Mouse (Mus musculus) midbrain, embryonic 14.5 days (tissue): ENCODE results near the gene Mxd3. TPM values are rescaled to one million over a fixed set of nuclear protein-coding genes. Genes with fewer than 3 reads are reported as not detected.
A peak's percentile ranks its signal among the peaks of the same experiment; 100 is the strongest.

Experiments
- ATAC-seq: fragments of 200-750 bp; cut with Nextera tagmentation; 2 replicates; pipeline ENCODE4 v1.8.0; 2017; ENCODE audit warnings: moderate number of reproducible peaks, moderate library complexity; ENCODE audit not compliant: low FRiP score, low TSS enrichment
- DNase-seq: peaks from one replicate; pipeline ENCODE4 v3.0.0-alpha.2; 2015
- H3K27ac ChIP-seq: fragments of 300-500 bp; sonication (generic); replicated peaks from 2 replicates; pipeline ENCODE4 v1.5.1; 2014; ENCODE audit warnings: mild to moderate bottlenecking, low read depth, low read length, moderate library complexity
- H3K27me3 ChIP-seq: fragments of 300-500 bp; sonication (generic); 2 replicates; pipeline ENCODE4 v1.6.1; 2014; ENCODE audit warnings: low read length, control low read depth, mixed read lengths; ENCODE audit not compliant: control insufficient read depth, insufficient read depth
- H3K36me3 ChIP-seq: fragments of 300-500 bp; sonication (generic); 2 replicates; pipeline ENCODE4 v1.6.1; 2014; ENCODE audit warnings: low read length, control low read depth; ENCODE audit not compliant: control insufficient read depth, insufficient read depth
- H3K4me1 ChIP-seq: fragments of 300-500 bp; sonication (generic); 2 replicates; pipeline ENCODE4 v1.6.1; 2014; ENCODE audit warnings: mild to moderate bottlenecking, antibody characterized with exemption, low read length, control low read depth; ENCODE audit not compliant: control insufficient read depth, insufficient read depth
- H3K4me2 ChIP-seq: fragments of 300-500 bp; sonication (generic); 2 replicates; pipeline ENCODE4 v1.6.1; 2014; ENCODE audit warnings: mild to moderate bottlenecking, low read length, moderate library complexity
- H3K4me3 ChIP-seq: fragments of 300-500 bp; sonication (generic); replicated peaks from 2 replicates; pipeline ENCODE4 v1.5.1; 2014; ENCODE audit warnings: low read depth, low read length
- H3K9ac ChIP-seq: fragments of 300-500 bp; sonication (generic); replicated peaks from 2 replicates; pipeline ENCODE4 v1.6.1; 2014; ENCODE audit warnings: mild to moderate bottlenecking, low read length, moderate library complexity
- H3K9me3 ChIP-seq: fragments of 300-500 bp; sonication (generic); 2 replicates; pipeline ENCODE4 v1.6.1; 2016; ENCODE audit warnings: low read length, control low read depth, mixed read lengths; ENCODE audit not compliant: control insufficient read depth
- WGBS: fragments of 180-500 bp; shearing (Covaris S2); extraction: QIAGEN DNeasy Blood & Tissue Kit; methylation state at CpG from one replicate; pipeline ENCODE4 v1.1.7; 2014; 5-methylcytosine and 5-hydroxymethylcytosine counted together
- polyA plus RNA-seq: library from polyadenylated mRNA; unstranded; fragments of >200 nt; fragmentation: Nextera tagmentation; extraction: Ambion mirVana; gene quantifications from 2 replicates; pipeline ENCODE4 v1.2.1, GENCODE M21; 2014

Mxd3 gene
- polyA plus RNA-seq, 1 experiment from 2014 or later: 12.1 TPM

DNA sequence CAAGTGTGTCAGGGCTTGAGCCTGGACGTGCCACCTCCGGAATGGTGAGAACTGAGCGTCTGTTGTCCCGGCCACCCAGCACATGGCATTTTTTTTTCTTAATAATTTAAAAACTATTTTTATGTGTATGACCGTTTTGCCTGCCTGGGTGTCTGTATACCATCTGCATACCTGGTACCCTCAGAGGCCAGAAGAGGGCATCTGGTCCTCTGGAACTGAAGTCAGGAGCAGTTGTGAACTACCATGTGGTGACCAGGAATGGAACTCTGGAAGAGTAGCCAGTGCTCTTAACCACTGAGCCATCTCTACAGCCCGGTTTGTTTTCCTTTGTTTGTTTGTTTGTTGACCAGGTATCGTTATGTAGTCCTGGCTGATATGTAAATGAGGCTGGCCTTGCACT lies 38.8 kb upstream of the Mxd3 start:
- no peak overlapping the region for H3K4me2 ChIP-seq
- no peak overlapping the region for H3K4me3 ChIP-seq
- no peaks in the 10 kb centered on the region for H3K9me3 ChIP-seq
- ATAC-seq (no peak), DNase-seq (no peak)
- H3K9ac ChIP-seq: no peak overlapping the region
- H3K36me3 ChIP-seq: no peaks in the 10 kb centered on the region
- no peaks in the 10 kb centered on the region for H3K4me1 ChIP-seq
- 78% methylated on average over 7 of the region's 7 CpGs for WGBS
- no peak overlapping the region for H3K27ac ChIP-seq
- H3K27me3 ChIP-seq: no peaks in the 10 kb centered on the region; the same call in 1 of the 2 replicates

DNA sequence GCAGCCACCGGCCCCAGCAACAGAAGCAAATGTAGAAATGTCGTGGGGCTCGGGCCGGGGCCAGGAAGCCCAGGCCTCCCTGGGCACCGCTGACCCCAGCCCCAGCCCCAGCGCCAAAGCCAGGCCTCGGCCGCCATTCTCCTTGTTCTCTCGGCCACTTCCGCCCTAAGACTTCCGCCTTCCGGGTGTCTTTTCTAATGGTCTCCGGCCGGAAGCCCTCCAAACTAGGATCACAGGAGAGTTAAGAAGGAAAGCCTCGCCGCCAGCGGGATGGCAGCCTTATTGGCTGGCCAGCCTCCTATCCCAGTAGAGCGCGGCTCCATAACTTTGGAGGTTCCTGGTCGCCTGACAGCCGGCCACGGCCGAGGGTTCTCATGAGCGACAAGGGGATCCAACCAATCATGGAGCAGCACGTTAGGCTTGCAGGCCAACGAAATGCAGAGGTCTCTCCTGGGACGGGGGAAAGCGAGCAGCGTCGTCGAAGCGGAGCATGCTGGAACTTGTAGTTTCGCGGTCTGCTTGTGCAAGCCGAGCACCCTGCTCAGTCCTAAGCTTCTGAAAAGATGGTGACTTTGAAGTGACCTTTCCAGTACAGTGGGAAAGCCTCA lies 32.9 kb upstream of the Mxd3 start, which contains the start of gene Lman2:
TSS of gene Lman2 (minus strand) at position 331 of the 608 bp plus-strand sequence.
- H3K36me3 ChIP-seq: peaks cover 32% of the 10 kb centered on the region
- peak within 1 kb of the TSS; percentile 84 for H3K9ac ChIP-seq
- H3K4me1 ChIP-seq: peaks cover 14% of the 10 kb centered on the region
- ATAC-seq (peak; percentile 98), DNase-seq (peak; percentile 99)
- H3K27me3 ChIP-seq: no peaks in the 10 kb centered on the region; the same call in 1 of the 2 replicates
- under 1% methylated on average over 35 of the region's 35 CpGs for WGBS
- H3K27ac ChIP-seq: peak within 1 kb of the TSS; percentile 89
- no peaks in the 10 kb centered on the region for H3K9me3 ChIP-seq
- peak within 1 kb of the TSS; percentile 93 for H3K4me3 ChIP-seq
- H3K4me2 ChIP-seq: peak within 1 kb of the TSS; percentile 65

DNA sequence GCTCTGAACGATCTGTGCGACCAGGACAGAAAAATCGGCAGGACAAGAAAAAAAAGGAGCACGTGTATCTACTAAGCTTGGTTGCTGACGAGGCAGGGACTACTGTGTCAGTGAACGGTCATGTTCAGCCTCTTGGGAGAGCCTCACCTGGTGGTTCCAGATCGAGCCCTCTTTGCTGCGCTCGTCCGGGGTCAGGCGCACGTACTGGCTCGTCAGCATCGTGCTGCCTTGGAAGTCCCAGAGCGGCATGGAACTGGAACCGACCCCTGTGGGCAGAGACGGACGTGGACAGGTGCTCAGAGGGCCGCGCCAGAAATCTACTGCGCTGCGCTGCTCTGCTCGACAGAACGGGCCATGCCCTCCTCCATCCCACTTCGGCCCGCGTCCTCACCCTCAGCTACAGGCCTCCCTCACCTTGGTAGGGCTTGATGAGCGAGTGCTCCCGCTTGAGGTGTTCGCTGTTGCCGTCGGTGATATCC lies 32.4 kb upstream of the Mxd3 start:
- peak; percentile 47 for ATAC-seq
- Histone ChIP-seq H3K27me3 (no peaks in the 10 kb centered on the region; the same call in 1 of the 2 replicates), H3K27ac (peak overlapping the region; percentile 89), H3K4me2 (peak overlapping the region; percentile 65), H3K4me3 (peak overlapping the region; percentile 93), H3K9ac (peak overlapping the region; percentile 84), H3K9me3 (no peaks in the 10 kb centered on the region), H3K36me3 (peaks cover 34% of the 10 kb centered on the region), H3K4me1 (peaks cover 14% of the 10 kb centered on the region)
- no peak for DNase-seq
- WGBS: 1% methylated on average over 32 of the region's 32 CpGs

DNA sequence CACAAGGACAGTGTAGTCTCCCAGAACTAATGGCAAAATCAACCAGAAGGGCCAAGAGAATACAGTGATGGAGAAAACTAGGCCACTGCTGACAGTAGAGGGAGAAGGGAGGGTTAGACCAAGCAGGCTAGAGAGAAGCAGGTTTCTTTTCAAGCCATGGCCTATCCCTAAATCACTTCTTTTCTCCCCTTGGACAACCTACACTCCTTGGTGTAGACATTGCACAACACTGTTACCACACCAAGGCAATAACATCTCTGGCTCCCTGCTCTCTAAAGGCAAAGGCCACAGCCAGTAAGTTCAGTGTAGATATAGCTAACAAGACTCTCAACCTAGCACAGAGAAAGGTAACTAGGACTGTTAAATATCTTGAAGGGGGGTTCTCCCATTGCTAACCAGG lies 31.5 kb upstream of the Mxd3 start:
- DNase-seq (no peak), ATAC-seq (no peak)
- Histone ChIP-seq H3K9ac (no peak overlapping the region), H3K4me3 (peak overlapping the region; percentile 93), H3K36me3 (peaks cover 39% of the 10 kb centered on the region), H3K27me3 (no peaks in the 10 kb centered on the region; the same call in 1 of the 2 replicates), H3K4me1 (peaks cover 14% of the 10 kb centered on the region), H3K4me2 (peak overlapping the region; percentile 65), H3K27ac (no peak overlapping the region), H3K9me3 (no peaks in the 10 kb centered on the region)

DNA sequence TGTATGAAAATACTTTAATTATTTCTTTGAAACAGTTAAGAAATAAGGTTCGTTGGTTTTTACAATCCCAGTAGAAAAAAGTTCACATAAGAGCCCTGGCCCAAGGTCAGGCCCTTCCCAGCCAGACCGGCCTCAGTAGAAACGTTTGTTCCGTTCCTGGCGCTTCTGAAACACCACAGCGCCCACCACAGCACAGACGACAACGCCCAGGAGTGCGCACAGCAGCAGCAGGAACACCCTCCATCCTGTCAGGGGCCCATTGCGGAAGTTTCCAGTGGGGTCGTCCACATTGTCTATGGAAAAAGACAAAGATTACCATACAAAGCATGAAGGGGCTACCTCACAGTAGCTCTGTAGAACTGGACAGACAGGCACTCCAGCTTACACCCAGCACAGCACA lies 17.1 kb upstream of the Mxd3 start:
- Histone ChIP-seq H3K4me3 (no peak overlapping the region), H3K27ac (no peak overlapping the region), H3K27me3 (no peaks in the 10 kb centered on the region), H3K9ac (no peak overlapping the region), H3K36me3 (peaks cover 81% of the 10 kb centered on the region), H3K4me1 (no peaks in the 10 kb centered on the region), H3K4me2 (no peak overlapping the region), H3K9me3 (no peaks in the 10 kb centered on the region)
- no peak for DNase-seq
- WGBS: 87% methylated on average over 11 of the region's 11 CpGs
- ATAC-seq: no peak

DNA sequence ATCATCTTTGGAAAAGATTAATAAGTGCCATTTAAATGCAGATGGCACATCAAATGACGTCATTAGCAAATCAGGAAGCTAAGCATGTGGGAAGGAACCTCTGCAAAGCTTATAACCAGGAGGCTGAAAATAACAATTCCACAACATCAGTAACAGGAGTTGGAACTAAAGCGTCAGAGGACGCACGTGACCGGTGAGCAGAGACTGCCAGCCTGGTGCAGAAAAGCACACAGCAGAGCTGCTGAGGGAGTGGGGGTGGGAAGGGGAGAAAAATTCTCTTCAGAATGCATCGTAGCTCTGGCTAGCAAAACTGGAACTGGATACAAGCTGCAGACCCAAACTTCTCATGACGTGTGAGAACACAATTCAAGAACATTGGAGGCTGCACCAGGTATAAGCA lies 14.7 kb upstream of the Mxd3 start:
- ATAC-seq (no peak), DNase-seq (no peak)
- H3K27ac ChIP-seq: no peak overlapping the region
- H3K4me1 ChIP-seq: no peaks in the 10 kb centered on the region
- no peaks in the 10 kb centered on the region for H3K27me3 ChIP-seq
- H3K9me3 ChIP-seq: no peaks in the 10 kb centered on the region
- peaks cover 58% of the 10 kb centered on the region for H3K36me3 ChIP-seq
- WGBS: 90% methylated on average over 7 of the region's 7 CpGs
- no peak overlapping the region for H3K4me2 ChIP-seq
- no peak overlapping the region for H3K4me3 ChIP-seq
- H3K9ac ChIP-seq: no peak overlapping the region

DNA sequence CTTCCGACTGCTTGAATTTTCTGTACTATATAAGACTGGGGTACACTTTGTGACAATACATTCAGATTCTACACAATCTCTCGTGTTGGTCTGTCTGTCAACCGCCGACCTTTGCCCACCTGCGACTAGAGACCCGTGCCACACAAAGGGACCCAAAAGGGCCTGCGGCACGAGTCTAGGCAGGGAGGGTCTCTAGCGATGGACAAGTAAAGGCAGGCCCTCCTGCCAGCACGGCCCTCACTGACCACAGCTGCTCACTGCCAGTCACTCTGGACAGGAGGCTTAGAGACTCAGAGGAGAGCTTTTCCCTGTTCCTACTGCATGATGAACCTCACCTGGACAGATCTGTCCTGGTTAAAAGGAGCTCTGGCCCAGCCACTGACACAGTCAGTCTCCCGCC lies 12.8 kb upstream of the Mxd3 start:
- H3K9ac ChIP-seq: no peak overlapping the region
- no peaks in the 10 kb centered on the region for H3K4me1 ChIP-seq
- H3K4me3 ChIP-seq: no peak overlapping the region
- no peak for ATAC-seq
- no peak overlapping the region for H3K4me2 ChIP-seq
- no peak for DNase-seq
- no peaks in the 10 kb centered on the region for H3K27me3 ChIP-seq
- H3K27ac ChIP-seq: no peak overlapping the region
- H3K36me3 ChIP-seq: peaks cover 40% of the 10 kb centered on the region
- H3K9me3 ChIP-seq: no peaks in the 10 kb centered on the region
- WGBS: 43% methylated on average over 11 of the region's 11 CpGs

DNA sequence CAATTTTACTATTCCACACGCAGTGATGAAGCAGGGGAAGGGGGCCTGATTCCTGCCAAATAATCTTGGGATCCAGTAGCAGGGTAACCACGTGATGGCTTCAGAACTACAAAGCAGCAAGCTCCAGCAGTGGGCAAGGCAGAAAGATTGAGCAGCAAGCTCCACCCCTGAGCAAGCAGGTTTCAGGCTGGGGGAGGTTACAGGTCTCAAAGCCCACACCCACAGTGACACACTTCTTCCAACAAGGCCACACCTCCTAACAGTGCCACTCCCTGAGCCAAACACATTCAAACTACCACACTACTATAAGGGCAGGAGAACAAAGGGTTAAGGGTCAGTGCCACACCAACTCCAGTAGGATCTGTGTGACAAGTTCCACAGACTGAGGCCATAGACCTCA lies 9.6 kb upstream of the Mxd3 start:
- ATAC-seq (no peak), DNase-seq (no peak)
- H3K9me3 ChIP-seq: no peaks in the 10 kb centered on the region
- H3K4me2 ChIP-seq: no peak overlapping the region
- peaks cover 8% of the 10 kb centered on the region for H3K36me3 ChIP-seq
- H3K9ac ChIP-seq: no peak overlapping the region
- H3K4me3 ChIP-seq: no peak overlapping the region
- 42% methylated on average over 2 of the region's 2 CpGs for WGBS
- no peaks in the 10 kb centered on the region for H3K27me3 ChIP-seq
- H3K4me1 ChIP-seq: no peaks in the 10 kb centered on the region
- H3K27ac ChIP-seq: no peak overlapping the region
